Mouse (Mus musculus) heart, embryonic 16.5 days (tissue): ENCODE measurements around the gene Zbtb20. TPM values are rescaled to one million over a fixed set of nuclear protein-coding genes. Genes with fewer than 3 reads are reported as not detected.
A peak's percentile ranks its signal among the peaks of the same experiment; 100 is the strongest.

Experiments
- ATAC-seq: fragments of 200-750 bp; cut with Nextera tagmentation; replicated peaks from 2 replicates; pipeline ENCODE4 v1.8.0; 2017; ENCODE audit warnings: moderate number of reproducible peaks; ENCODE audit not compliant: insufficient read depth, low FRiP score; ENCODE audit errors: extremely low read depth
- H3K27ac ChIP-seq: fragments of 300-500 bp; sonication (generic); 2 replicates; pipeline ENCODE4 v1.5.1; 2014; ENCODE audit warnings: mild to moderate bottlenecking, low read length, control low read depth, moderate library complexity
- H3K27me3 ChIP-seq: fragments of 300-500 bp; sonication (generic); 2 replicates; pipeline ENCODE4 v1.6.1; 2014; ENCODE audit warnings: low read length, mixed read lengths; ENCODE audit not compliant: control insufficient read depth, insufficient read depth
- H3K36me3 ChIP-seq: fragments of 300-500 bp; sonication (generic); 2 replicates; pipeline ENCODE4 v1.6.1; 2014; ENCODE audit not compliant: control insufficient read depth, insufficient read depth
- H3K4me1 ChIP-seq: fragments of 300-500 bp; sonication (generic); 2 replicates; pipeline ENCODE4 v1.6.1; 2014; ENCODE audit warnings: low read length, mixed read lengths; ENCODE audit not compliant: control insufficient read depth, insufficient read depth
- H3K4me2 ChIP-seq: fragments of 300-500 bp; sonication (generic); 2 replicates; pipeline ENCODE4 v1.6.1; 2014; ENCODE audit warnings: low read depth, mild to moderate bottlenecking, control low read depth, low read length
- H3K4me3 ChIP-seq: fragments of 300-500 bp; sonication (generic); 2 replicates; pipeline ENCODE4 v1.5.1; 2014; ENCODE audit warnings: mild to moderate bottlenecking, control low read depth, low read length
- H3K9ac ChIP-seq: fragments of 300-500 bp; sonication (generic); 2 replicates; pipeline ENCODE4 v1.6.1; 2014; ENCODE audit warnings: low read length, control low read depth
- H3K9me3 ChIP-seq: fragments of 300-500 bp; sonication (generic); replicated peaks from 2 replicates; pipeline ENCODE4 v1.6.1; 2016; ENCODE audit warnings: low read length; ENCODE audit not compliant: control insufficient read depth
- WGBS: fragments of 180-500 bp; shearing (Covaris S2); extraction: QIAGEN DNeasy Blood & Tissue Kit; methylation state at CpG from one replicate; pipeline ENCODE4 v1.1.7; 2014; 5-methylcytosine and 5-hydroxymethylcytosine counted together
- polyA plus RNA-seq: library from polyadenylated mRNA; unstranded; fragments of >200 nt; fragmentation: Nextera tagmentation; extraction: Ambion mirVana; gene quantifications from 2 replicates; pipeline ENCODE4 v1.2.1, GENCODE M21; 2015

Gene Zbtb20
- polyA plus RNA-seq, 1 experiment from 2014 or later, result 45.2 TPM

- Histone ChIP-seq H3K4me3 (no peak overlapping the region), H3K9me3 (no peaks in the 10 kb centered on the region), H3K9ac (no peak overlapping the region), H3K4me1 (peaks cover 12% of the 10 kb centered on the region), H3K27ac (no peak overlapping the region), H3K27me3 (no peaks in the 10 kb centered on the region), H3K4me2 (no peak overlapping the region), H3K36me3 (no peaks in the 10 kb centered on the region)
- 56% methylated on average over 3 of the region's 3 CpGs for WGBS
- no peak for ATAC-seq
These were observed 483.9 kb downstream of the Zbtb20 start for GRCm38 (mm10) chr16:43359546-43359945.

- H3K9ac ChIP-seq, result no peak overlapping the region
- H3K27me3 ChIP-seq, result no peaks in the 10 kb centered on the region
These were observed 484.4 kb downstream of the Zbtb20 start for GRCm38 (mm10) chr16:43360112-43360511.

DNA sequence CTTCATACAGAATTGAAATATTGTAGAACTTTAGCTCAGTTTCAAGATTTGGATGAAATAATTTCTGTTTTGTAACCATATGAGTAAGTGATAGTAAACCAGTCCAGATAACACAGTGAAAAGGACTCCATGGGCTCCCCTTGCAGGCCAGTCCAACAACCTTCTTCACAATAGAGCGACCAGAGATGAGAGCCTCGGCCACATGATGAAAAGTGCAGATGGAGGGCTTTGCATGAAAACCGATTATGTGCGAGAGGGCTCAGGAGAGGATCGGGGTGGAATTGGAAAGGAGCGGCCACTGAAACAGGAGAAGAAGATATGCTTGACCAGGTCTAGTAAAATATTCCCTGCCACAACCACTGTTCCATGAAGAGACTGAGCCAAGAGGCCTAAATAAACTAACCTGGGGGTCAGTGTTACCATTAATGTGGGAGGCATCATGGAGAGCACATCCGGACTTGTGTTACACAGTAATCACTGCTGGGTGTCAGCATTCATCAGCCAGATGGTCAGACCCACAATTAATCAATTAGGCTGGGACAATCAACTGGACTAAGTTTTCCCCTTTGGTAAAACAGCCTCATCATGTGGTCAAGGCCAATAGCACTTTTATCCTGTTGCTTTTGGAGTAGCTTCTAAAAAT, 485.3 kb downstream of the Zbtb20 start:
- ATAC-seq, result no peak
- Histone ChIP-seq H3K27ac (no peak overlapping the region), H3K27me3 (no peaks in the 10 kb centered on the region), H3K36me3 (no peaks in the 10 kb centered on the region), H3K9me3 (no peaks in the 10 kb centered on the region), H3K4me2 (no peak overlapping the region), H3K9ac (no peak overlapping the region), H3K4me1 (peaks cover 19% of the 10 kb centered on the region), H3K4me3 (no peak overlapping the region)
- WGBS, result 86% methylated on average over 7 of the region's 7 CpGs

More at GRCm38 (mm10) chr16:43360112-43360511, 484.4 kb downstream of the Zbtb20 start:
- H3K4me1 ChIP-seq, result peaks cover 16% of the 10 kb centered on the region
- H3K9me3 ChIP-seq, result no peaks in the 10 kb centered on the region
- no peak overlapping the region for H3K4me2 ChIP-seq
- ATAC-seq, result no peak
- 86% methylated on average over 2 of the region's 2 CpGs for WGBS
- H3K27ac ChIP-seq, result no peak overlapping the region
- no peaks in the 10 kb centered on the region for H3K36me3 ChIP-seq
- H3K4me3 ChIP-seq, result no peak overlapping the region

DNA sequence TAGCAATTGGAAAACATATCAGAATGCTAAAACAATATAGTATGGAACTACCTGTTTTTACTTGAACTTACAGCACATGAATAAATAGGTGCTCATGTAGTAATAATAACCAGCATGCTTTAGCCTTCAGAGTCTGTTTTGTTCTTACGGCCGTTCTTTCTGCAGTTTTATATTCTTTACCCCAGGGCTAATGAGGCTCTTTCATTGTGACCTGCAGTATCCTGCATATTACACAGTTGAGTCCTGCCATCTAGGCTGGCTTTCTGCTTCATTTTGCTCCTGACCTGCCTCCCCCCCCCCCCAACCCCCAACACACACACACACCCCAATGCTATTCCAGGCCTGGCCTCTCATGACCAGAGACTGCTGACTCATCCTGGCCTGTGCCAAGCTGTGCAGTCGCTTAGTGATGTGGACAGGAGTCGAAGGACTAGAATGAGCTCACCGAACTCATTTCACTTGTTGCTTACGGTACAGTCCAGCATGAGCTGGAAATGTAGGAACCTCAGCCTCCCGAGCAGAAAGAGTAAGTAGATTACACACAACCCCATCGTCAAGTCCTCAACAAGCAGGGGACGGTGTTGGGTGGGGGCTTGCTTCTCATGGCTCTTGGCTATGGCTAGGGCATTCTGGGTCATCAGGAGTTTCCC, 487.1 kb downstream of the Zbtb20 start:
- H3K9ac ChIP-seq, result peak overlapping the region; percentile 68
- H3K27ac ChIP-seq, result peak overlapping the region; percentile 94
- no peaks in the 10 kb centered on the region for H3K27me3 ChIP-seq
- ATAC-seq, result peak; percentile 88
- H3K4me2 ChIP-seq, result peak overlapping the region; percentile 61
- H3K4me1 ChIP-seq, result peaks cover 19% of the 10 kb centered on the region
- 36% methylated on average over 9 of the region's 9 CpGs for WGBS
- H3K36me3 ChIP-seq, result no peaks in the 10 kb centered on the region
- H3K9me3 ChIP-seq, result no peaks in the 10 kb centered on the region
- peak overlapping the region; percentile 36 for H3K4me3 ChIP-seq

DNA sequence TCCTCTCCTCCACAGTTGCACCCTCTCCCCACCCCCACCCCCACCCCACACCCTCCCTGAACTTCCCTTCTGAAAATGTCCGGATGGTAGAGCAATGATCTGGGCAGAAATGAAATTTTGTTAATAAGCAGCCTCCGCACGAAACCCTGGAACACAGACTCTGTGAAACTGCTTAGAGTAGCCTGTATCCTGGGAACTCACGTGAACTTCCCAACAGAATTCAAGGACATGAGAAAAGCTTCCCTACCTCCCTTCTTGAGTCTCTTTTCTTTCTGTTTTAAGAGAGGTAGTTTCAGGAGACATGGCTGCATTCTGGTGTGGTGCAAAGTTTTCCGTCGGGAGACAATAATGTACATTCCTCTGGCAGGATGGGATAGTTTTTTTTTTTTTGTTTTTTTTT, 487.6 kb downstream of the Zbtb20 start:
- H3K36me3 ChIP-seq, result no peaks in the 10 kb centered on the region
- ATAC-seq, result no peak
- H3K27me3 ChIP-seq, result no peaks in the 10 kb centered on the region
- peak overlapping the region; percentile 68 for H3K9ac ChIP-seq
- H3K9me3 ChIP-seq, result no peaks in the 10 kb centered on the region
- H3K4me3 ChIP-seq, result peak overlapping the region; percentile 36
- H3K27ac ChIP-seq, result peak overlapping the region; percentile 94
- peaks cover 19% of the 10 kb centered on the region for H3K4me1 ChIP-seq
- whole genome bisulfite sequencing, result 38% methylated on average over 6 of the region's 6 CpGs
- peak overlapping the region; percentile 61 for H3K4me2 ChIP-seq

GRCm38 (mm10) chr16:43363751-43364515, 488.3 kb downstream of the Zbtb20 start:
- Histone ChIP-seq H3K4me1 (peaks cover 19% of the 10 kb centered on the region), H3K36me3 (no peaks in the 10 kb centered on the region), H3K9me3 (no peaks in the 10 kb centered on the region), H3K27me3 (no peaks in the 10 kb centered on the region), H3K9ac (peak overlapping the region; percentile 68), H3K4me3 (peak overlapping the region; percentile 36), H3K4me2 (peak overlapping the region; percentile 61), H3K27ac (peak overlapping the region; percentile 94)
- ATAC-seq, result peak; percentile 92
- 7% methylated on average over 7 of the region's 7 CpGs for WGBS

DNA sequence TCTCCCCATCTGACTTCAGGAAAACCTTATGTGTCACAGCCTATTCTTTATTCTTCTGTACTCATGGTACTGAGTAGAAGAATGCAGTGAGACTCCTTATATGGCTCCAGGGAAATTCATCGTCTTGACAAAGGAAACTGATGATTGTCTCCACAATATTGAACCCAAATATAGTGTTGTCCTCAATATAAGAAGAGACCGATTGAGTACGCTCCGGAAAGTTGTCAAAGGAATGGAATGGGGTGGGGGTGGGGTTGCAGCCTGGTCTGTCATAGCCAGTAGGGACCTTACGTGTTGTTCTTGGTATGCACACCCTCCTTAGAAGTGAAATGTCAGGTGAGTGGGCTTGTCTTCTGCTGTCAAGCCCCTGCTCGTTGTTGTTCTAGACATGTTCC, 488.8 kb downstream of the Zbtb20 start:
- Histone ChIP-seq H3K36me3 (no peaks in the 10 kb centered on the region), H3K9ac (peak overlapping the region; percentile 68), H3K4me1 (peaks cover 19% of the 10 kb centered on the region), H3K27me3 (no peaks in the 10 kb centered on the region), H3K9me3 (no peaks in the 10 kb centered on the region), H3K27ac (peak overlapping the region; percentile 94), H3K4me2 (peak overlapping the region; percentile 61), H3K4me3 (peak overlapping the region; percentile 36)
- 52% methylated on average over 6 of the region's 6 CpGs for WGBS
- ATAC-seq, result 0 out of 2 replicates have a peak, but pooled peaks have one; percentile 5

GRCm38 (mm10) chr16:43365277-43365676, 489.6 kb downstream of the Zbtb20 start:
- Histone ChIP-seq H3K9me3 (no peaks in the 10 kb centered on the region), H3K27me3 (no peaks in the 10 kb centered on the region), H3K27ac (no peak overlapping the region), H3K9ac (no peak overlapping the region), H3K4me3 (no peak overlapping the region), H3K4me1 (peaks cover 21% of the 10 kb centered on the region), H3K4me2 (peak overlapping the region; percentile 61; the same call in 1 of the 2 replicates), H3K36me3 (no peaks in the 10 kb centered on the region)
- WGBS, result 83% methylated on average over 3 of the region's 3 CpGs
- no peak for ATAC-seq
